Mouse (Mus musculus) activated CD4-positive, CD25-positive, alpha-beta regulatory T cell, adult 4 months (primary cell): ENCODE data around the gene Haao. TPM values are rescaled to one million over a fixed set of nuclear protein-coding genes. Genes with fewer than 3 reads are reported as not detected.

Experiments used
- ATAC-seq: one replicate; pipeline ENCODE4 v1.8.0; 2017
- polyA plus RNA-seq, 2 experiments: library from polyadenylated mRNA; unstranded; fragments of 100-300 nt; shearing (Covaris generic); gene quantifications; one replicate each; pipeline ENCODE4 v1.2.1; 2017

Gene Haao
- 1 to 10 TPM; 1.3 to 3.2 TPM for polyA plus RNA-seq

DNA sequence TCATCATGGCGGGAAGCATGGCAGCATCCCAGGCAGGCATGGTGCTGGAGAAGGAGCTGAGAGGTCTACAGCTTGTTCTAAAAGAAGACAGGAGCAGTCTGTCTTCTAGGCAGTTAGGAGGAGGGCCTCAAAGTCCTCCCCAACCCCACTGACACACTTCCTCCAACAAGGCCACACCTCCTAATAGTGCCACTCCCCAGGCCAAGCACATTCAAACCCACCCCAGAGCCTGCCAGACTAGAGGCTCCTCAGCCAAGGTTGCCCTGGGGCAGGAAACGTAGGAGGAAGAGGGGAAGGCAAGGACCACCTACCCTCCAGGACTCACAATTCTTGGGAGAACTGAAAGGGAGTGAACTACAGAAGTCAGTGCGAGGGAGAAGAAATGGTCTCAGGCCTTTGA, at the start of gene Haao:
Gene Haao (minus strand): TSS at position 149 of the 400 bp plus-strand sequence.
- ATAC-seq, result peak; percentile 38

DNA sequence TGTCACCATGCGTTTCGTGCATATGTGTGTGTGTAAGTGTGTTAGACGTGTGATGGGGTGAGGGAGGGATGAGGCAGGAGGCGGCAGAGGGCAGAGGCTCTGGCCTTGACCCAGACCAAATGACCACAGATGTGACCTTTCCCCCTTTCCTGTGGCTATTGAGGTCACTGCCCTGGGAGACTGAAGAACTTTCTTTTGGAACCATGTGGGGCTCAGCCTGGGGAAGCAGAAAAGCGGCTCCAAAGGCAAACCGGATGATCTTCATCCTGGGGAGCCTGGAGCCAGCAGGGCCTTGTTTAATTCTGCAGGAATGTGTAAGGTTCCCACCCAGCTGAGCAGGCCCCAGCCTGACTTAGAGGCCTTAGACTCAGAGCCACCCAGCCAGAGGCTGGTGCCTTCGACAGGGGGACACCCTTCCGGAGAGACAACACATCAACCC, 49.6 kb upstream of the Haao start:
- ATAC-seq, result no peak

DNA sequence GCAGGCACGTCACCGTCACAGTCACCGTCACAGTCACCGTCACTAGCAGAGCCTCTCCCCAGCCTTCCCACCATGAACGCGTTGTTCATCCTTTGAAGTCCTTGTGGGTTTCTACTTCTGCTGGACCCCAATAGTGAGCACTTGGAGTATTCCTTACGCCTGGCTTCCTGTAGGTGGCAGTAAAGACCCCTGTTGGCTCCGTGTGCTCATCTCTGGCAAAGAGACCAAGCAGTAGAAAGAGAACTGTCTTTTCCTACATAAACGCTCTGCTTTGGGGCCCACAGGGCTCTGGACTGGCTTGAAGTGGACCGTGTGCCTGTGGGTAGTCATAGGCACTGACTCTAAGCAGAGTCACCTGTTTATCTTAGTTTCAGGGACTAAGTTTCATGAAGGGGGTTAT, 49.0 kb upstream of the Haao start:
- no peak for ATAC-seq

DNA sequence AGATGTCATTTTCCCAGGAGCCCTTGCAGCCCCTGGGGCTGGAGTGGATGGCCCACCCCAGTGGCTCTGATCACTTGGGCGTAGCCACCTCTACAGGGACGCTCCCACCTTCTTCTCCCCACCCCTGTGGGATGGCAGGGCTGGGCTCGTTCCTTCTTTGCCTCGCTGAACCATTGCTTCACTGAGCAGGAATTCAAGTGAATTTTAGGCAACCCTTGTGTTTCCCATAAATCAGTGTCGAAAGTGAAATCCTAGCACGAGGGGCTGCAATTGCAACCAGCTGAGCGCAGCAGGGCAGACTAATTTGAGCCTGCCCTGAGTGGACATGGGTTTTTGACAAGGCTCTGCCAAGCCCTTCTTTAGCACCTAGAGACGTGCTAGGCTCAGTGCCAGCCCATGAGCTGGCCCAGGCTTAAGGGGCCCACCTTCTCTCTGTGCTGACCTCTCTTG, 47.6 kb upstream of the Haao start:
- no peak for ATAC-seq

DNA sequence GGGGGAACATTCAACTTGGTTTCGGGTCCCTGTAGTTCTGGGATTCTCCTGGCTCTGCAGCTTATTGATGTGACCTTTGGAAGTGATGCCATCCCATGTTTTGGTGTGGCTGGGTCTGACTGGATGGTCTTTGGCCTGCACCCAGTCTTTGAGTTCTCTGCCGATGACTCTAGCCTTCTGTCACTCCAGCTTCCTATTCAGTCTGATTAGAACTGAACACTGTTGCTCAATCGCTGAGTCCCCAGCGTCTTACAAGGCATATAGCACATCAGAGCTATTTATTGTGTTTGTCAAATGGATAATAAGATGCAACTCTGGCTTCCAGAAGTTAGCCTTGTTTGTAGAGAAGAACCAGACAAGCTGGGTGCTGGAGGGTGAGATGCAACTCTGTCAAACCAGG, 45.4 kb upstream of the Haao start:
- no peak for ATAC-seq

DNA sequence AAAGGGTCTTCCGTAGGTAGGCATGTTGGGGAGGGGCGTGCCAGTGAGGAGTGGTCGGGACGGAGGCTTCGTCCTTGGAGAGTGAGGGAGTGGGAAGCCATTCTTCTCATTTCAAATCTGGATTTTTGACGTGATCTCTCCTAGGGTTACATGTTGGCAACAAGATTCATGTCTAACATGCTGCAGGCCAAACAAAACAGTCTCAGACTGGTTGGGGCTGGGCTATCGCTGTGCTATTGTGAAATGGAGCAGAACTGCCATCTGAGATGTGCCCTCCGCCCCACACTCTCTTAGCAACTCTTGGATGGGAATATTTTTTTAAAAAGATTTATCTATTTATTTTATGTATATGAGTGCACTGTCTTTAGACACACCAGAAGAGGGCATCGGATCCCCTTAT, 44.1 kb upstream of the Haao start:
- ATAC-seq, result no peak

DNA sequence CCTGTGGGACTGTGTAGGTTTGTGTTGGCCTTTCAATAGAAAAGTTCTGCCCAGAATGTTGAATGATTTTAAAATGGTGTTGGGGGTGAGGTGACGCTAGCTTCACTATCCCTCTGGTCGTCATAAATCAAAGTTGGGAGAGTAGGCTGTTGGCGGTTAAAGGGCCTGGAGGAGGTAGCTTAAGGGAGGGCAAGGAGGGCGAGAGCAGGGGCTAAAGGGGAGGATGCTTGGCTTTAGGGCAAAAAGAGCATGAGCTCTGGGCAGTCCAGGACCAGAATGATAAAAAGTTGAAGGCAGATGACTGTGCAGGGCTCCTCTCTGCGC, 42.6 kb upstream of the Haao start:
- no peak for ATAC-seq

DNA sequence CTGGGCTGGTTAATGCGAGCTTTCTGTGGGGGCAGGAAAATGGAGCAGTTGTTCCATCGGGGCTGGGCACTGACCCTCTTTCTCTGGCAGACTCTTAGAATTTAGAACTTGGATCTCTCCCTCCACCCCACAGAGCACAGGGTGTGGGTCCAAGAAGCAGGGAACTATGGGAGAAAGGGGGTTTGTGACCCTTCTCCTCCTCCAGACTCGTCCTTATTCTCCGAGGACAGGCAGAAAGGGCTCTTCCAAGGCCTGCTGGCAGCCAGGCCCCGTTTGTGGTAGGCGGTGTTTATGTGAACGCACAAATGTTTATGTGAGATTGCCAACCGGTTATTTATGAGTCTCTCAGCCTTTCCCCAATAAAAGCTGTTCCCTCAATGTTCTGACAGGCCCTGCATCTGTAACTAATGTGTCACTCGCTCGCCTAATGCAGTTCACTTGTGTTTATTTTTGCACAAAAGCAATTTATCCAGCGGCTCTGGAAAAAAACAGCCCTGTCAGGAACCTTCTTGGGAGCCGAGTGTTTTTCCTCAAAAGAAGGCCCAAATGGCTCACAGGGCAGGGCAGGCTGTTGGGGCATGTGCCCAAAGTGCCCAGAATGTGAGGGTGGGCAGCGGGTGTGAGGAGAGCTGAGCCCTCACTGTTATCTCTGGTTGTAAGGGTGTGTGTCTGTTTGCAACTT, 42.1 kb upstream of the Haao start:
- no peak for ATAC-seq

DNA sequence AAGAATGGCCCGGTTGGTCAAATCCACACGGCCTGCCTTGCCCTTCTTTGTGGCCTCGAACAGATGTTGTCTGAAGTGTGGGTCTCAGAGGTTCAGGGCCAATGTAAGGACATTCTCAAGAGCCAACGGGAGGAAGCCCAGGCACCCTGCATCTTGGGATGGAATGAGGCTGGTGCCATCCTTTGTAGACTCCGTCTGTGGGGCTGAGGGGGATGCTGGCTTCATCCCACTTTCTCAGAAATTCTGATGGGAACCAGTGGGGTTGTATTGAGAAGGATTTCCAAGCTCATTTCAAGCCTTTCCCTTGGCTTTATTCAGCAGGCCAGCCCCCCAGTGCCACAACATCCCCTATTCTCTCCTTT, 41.5 kb upstream of the Haao start:
- ATAC-seq, result no peak

DNA sequence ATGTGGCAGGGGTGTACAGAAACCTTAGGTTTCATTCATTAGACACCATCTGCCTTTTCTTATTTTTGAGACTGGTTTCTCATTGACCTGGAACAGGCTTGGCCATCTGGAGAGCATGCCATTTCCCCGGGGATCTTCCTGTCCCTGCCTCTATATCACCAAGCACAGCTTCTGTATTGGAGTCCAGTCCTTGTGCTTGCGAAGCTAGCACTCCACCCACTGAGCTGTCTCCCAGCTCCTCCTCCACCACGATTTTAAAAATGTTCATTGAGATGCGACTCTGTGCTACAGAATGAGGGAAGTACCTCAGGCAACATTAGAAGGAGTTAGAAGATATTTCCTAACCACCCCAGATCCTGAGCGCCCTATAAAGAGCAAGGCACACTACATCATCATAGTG, 39.5 kb upstream of the Haao start:
- ATAC-seq, result no peak

DNA sequence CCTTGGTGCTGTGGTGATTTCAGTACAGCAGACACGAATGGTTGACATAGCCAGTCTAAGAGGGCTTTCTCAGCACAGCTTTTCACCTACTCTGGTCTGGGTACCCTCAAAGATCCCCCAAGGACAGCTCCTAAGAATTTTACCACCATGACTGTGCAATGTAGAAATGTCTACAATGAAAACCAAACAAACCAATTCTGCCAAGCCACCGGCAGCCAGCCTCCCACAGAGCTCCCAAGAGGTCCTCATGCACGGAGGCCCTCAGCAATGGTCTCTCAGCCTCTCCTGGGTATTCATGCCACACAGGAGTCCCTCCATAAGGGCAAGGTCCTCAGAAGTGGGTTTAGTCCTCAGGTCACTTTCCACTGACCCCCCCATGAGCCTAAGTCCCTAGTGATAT, 38.6 kb upstream of the Haao start:
- ATAC-seq, result no peak

DNA sequence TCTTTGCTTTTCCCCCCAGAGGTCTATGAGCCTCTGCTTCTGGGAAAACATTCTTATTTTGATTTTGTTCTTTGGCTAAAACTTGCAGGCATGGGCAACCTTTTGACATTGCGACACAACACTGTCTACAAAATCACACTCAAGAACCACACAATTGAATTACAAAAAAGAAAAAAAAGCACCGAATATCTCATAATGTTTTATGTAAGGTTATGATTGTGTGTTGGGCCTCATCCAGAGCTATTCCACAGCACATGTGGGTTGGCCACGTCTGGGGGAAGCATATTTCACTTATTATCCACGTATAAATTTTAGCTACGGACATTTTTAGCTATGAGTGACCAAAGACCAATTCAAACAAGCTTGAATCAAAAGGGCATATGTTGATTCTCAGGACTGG, 38.0 kb upstream of the Haao start:
- ATAC-seq, result no peak

DNA sequence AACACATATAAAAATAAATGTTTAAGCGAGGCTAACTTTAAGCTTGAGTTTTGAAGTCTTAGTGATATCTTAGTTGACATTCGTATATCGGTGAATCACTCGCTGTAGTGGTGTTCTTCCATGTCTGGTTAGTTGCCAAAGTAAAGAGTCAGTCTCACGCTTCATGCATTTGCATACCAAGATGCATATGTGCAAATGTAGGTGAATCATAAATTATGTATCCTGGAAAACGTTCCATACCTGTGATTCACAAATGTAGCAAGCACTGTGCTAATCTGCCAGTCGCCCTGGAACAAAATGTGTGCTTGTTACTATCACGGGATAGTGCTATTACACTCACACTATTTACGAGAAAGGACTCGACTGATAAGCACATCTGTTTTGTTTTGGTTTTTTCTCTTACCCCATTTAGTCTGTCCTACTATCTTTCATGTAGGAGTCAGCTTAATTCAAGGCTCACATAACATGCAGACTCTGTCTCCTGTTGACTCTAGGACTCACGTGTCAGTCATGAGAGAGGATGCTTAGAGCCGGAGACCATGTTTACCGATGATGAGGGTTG, 37.3 kb upstream of the Haao start:
- ATAC-seq, result no peak

DNA sequence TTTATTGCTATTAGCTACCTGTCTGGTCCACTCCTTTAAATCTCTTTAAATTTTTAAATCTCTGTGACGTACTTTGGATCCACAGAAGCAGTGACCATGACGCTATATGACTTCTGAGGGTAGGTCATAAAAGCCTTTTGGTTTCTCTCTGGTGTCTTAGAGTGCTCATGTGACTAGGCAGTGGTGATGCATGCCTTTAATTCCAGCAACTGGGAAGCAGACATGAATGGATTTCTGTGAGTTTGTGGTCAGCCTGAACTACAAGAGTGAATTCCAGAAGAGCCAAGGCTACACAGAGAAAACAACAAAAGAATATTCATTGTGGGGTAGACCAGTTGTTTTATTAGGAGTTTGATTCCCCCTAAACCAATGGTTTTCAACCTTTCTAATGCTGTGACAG, 35.0 kb upstream of the Haao start:
- ATAC-seq, result no peak

DNA sequence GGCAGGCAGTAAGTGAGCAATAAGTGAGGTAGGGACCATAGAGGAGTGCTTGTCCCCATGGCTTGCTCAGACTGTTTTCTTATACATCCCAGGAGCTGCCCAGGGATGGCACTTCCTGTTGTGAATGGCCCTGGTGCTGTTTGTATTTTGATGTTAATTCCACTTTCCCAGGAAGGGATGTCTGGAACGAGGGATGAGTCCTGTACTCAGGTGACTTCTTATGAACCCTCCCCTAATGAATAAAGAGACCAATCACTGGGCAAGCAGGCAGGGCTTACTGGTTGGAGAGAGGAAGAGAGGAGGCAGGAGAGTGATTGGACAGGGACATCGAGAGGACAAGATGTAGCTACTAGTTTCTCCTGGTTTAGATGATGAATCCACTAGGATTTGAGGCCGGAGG, 33.3 kb upstream of the Haao start:
- no peak for ATAC-seq

DNA sequence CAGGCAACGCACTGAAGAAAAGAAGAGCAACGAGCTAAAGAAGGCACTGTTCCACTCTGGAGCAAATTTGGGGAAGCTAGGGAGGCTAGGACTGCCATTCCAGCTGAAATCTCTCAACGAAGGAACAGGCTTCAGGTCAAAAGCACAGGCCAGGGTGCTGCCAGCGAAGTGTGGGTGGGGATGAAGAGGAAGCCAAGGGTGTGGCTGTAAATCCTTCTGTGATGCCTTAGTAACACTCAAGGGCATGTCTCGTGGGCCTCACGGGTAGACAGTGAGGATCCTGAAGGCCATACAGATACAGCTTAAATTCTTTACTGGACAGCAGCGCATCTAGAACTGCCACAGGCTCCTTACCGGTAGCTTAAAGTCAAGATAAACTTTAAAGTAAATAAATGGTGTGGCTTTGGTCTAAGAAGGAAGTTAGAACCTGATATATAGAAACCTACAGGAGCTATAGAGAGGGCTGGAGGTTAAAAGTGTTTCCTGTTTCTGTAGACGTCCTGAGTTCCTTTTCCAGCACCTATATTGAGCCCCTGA, 32.5 kb upstream of the Haao start:
- no peak for ATAC-seq

DNA sequence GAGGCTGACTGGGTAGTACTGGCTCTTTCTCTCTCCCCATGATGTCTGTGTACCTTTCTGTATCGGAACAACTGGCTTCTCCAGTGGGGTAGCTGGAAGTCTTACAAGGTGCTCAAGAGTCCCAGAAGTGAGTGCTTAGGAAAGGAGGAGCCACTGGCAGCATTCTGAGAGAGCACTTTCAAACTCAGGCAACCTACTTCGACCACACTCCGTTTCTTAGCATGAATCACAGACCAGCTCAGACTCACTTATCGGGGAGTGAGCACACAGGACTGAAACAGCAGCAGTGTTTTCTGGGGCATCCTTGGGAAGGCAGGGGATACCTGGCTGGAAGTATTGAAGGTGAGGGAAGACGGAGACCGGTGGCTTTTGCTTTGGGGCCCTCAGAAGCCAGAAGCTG, 31.9 kb upstream of the Haao start:
- ATAC-seq, result no peak

DNA sequence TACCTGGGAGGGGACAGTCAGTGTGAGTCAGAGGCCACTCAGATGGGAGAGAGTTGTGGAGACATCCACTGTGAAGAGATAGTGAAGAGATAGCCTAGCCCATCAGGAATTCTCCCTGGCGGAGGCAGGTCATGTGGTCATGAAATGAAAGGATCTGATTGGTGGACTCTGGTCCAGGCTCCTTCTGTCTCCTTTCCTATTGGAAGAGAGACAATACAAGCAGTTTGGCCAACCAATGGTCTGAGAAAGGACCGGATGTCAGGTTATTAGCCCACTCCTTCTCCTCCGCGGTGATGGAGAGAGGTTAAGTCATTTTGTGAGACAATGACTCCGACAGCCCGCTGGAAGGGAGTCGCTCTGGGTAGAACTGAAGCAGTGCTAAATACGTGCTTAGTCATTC, 26.8 kb upstream of the Haao start:
- ATAC-seq, result no peak

DNA sequence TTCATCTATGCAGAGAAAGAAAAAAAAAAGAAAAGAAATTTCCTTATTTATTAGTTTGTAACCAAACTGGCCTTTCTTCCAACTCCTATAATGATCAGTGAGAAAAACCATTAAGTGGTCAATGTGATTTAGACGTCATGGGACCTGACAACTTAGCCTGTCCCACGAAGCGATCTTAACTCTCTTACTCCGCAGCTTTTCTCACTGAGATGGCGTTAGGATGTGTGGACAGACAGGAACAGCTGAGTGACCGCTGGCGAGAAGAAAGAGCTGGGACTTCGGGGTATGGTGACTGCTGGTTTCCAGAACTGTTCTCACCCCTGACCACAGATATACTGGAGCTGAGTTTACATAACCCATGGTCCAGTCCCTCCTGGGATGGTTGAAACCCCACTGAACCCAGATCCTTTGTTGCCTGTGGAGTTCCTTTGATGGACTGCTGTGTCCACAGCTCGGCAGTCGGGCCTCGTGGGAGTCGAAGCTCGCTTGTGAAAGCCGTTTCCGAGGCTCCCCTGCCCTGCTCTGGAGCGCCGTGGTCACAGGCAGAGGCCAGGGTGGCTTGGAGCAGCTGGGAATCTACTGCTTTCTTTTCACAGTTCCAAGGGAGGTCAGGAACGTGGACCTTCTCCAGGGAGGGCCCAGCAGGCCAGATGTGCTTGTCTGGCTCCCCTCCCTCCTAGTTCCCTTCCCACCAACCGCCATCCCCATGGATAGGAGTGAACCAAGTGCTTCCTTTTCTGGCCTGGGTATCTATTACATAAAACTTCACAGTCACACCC, 25.8 kb upstream of the Haao start:
- no peak for ATAC-seq

DNA sequence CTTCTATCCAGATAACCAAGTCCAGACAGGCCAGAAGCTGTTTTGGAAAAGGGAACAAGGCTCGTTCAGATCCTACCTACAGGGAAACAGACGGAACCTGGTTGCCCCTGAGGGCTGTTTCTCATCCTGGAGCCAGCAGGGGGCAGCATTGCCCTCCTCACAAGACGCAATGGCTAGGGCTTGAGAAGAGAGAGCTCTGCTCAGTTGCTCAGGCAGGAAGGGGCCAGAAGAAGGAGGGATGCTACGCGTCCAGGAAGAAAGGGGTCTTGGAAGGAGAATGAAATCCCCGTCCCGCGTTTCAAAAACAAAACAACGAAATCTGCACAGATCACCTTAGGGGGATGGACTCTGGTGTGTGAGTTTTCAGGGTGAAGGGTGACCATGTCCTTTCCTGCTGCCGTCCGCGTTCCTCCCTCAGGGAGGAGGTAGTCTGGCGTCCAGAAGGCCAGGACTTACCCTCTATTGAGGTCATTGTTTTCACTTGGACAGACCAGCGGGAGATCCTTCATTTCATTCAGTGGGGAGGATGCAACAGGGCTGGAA, 25.1 kb upstream of the Haao start:
- ATAC-seq, result peak; percentile 84

DNA sequence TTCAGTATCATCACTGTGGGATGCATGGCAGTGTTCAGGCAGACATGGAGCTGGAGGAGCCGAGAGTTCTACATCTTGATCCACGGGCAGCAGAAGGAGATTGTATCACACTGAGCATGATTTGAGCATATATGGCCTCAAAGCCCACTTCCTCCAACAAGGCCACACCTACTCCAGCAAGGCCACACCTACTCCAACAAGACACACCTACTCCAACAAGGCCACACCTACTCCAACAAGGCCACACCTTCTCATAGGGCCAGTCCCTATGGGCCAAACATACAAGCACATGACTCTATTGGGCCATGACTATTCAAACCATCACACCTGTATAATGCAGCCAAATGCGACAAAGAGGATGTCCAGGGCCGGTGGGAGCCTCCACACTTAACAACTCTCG, 23.6 kb upstream of the Haao start:
- ATAC-seq, result no peak

DNA sequence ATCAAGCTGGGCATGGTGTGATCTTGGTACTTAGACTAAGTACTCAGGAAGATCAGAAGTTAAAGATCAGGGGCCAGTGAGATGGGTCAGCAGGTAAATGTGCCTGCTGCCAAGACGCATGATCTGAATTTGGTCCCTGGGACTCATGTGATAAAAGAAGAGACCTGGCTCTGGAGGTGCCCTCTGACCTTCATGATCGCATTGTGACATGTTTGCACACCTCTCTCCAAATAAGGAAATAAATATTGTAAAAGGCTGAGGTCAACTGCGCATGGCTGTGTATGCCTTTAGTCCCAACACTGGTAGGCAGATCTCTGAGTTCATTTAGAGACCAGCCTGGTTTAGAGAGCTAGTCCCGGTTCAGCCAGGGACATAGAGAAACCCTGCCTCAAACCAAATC, 22.6 kb upstream of the Haao start:
- no peak for ATAC-seq

DNA sequence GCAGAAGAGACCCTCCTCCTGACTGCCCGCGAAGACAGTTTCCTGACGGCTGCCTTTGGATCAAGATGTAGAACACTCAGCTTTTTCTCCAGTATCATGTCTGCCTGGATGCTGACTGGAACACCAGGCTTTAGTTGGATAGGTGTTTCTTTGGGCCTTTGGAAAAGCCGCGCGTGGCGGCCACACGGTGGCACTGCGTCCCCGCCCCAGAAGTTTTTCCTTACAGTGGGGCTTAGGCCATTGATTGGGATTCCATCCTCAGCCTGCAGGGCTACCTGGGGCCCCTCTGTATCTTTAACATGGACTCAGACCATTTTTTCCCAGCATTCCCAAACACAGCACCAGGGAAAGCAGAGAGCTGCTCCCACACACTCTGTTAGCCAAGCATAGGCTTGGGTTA, 18.8 kb upstream of the Haao start:
- ATAC-seq, result no peak

DNA sequence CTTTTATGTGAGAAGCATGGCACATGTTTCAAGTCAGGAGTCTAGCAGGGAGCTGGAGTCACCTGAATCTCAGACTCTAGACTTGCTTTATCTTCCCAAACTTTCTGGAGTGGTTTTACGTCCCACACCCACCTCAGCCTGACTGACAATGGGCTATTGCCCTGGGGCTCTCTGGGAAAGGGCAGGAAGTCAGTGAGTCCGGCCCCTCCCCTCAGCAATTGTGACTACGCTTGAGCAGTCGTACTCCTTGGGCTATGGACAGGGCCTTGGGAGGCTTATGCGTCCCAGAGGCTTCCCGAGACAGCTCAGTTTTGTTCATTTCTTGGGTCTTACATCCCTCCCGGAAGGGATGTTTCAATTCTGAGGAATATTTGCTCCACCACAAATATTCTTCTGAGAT, 17.6 kb upstream of the Haao start:
- no peak for ATAC-seq
